Mouse (Mus musculus) testis, adult 10 weeks (tissue): ENCODE measurements around the gene Ddt. TPM values are rescaled to one million over a fixed set of nuclear protein-coding genes. Genes with fewer than 3 reads are reported as not detected.

Experiments
- polyA plus RNA-seq: library from polyadenylated mRNA; stranded (reverse); fragments of 350-450 nt; fragmentation: Illumina TruSeq; extraction: RNeasy Lipid Tissue Mini Kit (QIAGEN cat#74804); gene quantifications from one replicate; pipeline ENCODE4 v1.2.3, GENCODE M21; 2014; ENCODE audit warnings: low read depth, low replicate concordance

Ddt gene
- 13.7 TPM for polyA plus RNA-seq

DNA sequence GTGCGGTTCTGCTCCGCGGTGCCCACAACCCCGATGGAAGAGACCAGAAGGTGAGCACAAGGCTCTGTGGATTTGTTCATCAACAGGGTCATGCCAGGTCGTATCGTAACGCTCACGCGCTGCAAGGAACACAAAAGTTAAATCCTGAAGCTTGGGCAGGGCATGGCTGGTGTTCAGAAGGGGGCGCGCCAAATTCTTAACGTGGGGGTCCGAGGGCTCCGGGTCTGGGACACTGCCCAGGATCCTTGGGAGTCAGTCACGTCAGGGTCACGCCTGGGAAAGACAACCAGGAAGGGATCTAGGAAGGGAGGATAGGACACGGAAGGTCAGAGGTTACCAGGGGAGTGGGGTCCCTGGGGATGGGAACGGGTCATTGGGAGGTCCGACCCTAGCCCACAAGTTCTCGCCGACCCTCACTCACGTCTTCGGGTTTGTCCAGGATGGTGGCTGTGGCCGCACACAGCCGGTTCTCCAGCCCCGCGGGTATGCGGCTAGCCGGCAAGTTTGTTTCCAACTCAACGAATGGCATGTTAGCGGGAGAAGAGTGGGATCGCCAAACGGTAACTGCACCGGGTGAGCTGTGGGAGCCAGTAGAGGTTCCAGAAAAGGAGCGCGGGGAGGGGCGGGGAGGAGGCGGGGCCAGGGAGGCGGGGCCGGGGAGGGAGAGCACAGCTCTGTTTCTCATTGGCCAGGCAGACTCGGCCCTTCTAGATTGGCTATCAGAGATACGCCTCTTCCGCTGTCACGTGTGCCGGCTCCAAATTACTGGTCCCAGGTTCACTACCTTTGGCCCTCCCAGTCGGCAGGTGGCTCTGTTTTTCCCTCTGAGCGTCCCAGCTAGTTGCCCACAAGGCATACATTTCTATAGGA, at the start of gene Ddt:
Gene Ddt, minus strand, starts transcription at position 620 of the 870 bp plus-strand sequence.

DNA sequence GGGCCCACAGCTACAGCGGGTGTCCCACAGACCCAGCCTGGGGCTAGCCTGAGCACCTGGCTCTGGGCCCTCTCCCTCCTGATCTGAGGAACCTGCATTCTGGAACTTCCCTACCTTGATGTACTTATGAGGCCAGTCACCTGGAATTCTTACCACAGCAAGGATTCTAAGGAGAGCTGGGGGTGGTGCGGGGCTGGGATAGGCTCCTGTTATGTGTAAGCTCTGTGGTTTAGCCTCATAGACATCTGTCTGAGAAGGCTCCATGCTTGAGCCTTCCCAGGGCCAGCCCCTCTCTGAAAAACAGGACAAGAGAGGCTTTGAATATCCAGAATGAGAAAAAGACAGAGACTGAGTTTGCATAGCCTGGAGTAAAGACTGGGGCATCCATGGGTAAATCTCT, 49.2 kb upstream of the Ddt start, which contains the start of gene Gstt4:
Gene Gstt4, minus strand, starts transcription at position 101 of the 400 bp plus-strand sequence.

DNA sequence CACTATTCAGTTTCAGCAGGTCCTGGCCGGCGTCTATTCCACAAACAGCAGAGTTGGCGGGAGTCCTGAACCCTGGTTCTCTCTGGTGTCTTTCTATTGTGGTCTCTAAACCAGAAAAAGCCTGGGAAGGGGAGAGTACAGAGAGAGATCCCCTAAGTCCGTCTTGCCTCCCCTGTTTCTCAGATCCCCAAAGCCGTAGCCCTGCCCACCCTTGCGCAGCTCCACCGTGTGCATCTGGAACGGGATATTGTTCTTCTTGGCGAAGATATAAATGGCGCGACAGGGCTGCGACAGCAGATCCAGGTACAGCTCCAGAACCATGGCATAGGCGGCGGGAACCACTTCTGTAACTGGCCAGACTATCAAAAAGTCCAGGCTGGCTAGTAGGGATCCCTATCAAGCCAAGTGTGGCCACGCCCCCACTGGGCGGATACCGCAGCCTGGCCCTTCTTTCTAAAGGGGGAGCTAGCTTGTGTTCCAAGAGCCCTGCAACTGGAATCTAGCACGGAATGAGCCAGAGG, 25.0 kb upstream of the Ddt start, which contains the start of gene Gstt1:
Gene Gstt1, minus strand, starts transcription at position 409 of the 521 bp plus-strand sequence.

DNA sequence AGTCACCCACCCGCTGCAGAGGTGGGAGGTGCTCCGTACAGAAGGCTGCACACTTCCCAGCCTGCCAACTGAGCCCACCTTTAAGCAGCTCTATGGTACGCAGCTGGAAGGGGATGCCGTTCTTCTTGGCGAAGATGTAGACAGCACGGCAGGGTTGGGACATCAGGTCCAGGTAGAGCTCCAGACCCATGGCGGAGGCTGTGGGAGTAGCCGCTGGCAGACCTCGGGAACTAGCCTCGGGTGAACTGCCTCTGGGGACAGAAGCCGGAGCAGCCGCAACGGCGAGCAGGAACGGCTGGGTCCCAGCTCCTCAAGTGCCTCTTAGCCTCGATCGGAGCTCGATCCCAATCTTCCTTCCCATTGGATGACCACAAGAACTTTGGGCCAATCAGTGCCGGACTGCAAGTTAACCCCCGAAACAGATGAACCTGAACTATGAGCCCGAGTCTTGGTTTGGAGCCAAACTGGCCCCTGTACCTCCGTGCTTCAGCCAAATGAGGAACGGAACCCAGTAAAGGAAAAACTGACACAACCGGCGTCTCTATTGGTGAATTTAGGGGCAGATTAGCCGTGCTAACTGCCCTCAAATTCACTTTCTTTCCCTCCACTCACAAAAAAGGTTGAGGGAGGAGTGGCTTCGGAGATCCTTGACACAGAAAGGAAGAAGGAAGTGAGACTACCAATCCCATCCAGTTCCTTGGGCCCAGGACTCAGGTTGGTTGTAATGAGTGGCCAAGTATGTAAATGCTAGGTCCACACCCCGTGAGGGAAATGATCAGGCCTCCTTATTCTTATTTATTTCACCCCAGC, 7.8 kb upstream of the Ddt start, which contains the start of the genes Gm20441 and Gstt3:
Gene Gm20441, minus strand, starts transcription at position 186 of the 810 bp plus-strand sequence.
Gene Gstt3, minus strand, starts transcription at position 646 of the 810 bp plus-strand sequence.

DNA sequence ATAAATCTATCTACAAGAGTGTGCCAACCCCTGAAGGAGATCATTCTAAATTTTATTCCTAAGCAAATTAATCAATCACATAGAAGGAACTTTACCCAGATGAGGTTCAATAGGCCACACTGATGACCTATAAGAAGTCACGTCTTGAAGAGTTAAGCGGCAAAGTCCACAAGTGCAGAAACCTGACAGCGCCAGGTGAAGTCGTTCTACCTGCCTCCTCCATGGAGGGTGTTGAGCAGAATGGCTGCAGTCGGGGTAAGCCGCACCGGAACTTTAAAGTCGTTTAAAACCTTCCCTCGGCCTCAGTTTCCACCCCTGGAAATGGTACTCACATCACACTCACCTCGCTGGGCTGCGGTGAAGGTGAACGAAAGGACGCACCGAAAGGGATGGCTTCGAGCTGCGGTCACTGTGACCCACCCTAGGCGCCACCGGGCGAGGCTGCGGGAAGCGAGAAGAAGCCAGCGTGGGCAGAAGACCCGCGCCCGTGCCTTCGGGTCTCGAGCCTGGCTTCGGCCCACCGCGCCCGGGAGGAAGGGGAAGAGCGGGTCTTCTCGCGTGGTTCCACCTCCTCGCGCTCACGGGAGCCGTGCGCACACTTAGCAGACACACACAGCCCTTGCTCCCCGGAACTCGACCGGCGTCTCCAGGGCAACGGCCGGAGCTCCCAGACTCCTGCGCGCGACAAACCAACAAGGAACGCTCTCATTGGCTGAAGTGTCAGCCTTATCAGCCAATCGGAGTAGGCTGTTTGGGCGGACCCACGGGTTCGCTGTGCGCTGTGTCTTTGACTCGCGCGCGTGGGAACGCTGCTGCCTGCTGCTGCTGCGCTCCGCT, 9.3 kb downstream of the Ddt start, which contains the start of gene Cabin1:
Gene Cabin1, minus strand, starts transcription at position 660 of the 837 bp plus-strand sequence.

Other genes starting within 250 kb of the Ddt start
- 0.98 TPM for gene Lrrc75b, start 213.1 kb downstream of the Ddt start, polyA plus RNA-seq
- gene Ggt1, start 211.8 kb downstream of the Ddt start, polyA plus RNA-seq = not detected
- gene Ggt5, start 184.1 kb downstream of the Ddt start, polyA plus RNA-seq = 0.18 TPM
- gene Susd2, start 129.4 kb downstream of the Ddt start, polyA plus RNA-seq = 0.55 TPM
- 3.8 TPM for gene Cabin1, start 9.1 kb downstream of the Ddt start, polyA plus RNA-seq
- not detected for gene Gm20441, start 7.5 kb upstream of the Ddt start, polyA plus RNA-seq
- gene Gstt3, start 8.0 kb upstream of the Ddt start, polyA plus RNA-seq = 16.1 TPM
- 0.70 TPM for gene Gstt1, start 25.2 kb upstream of the Ddt start, polyA plus RNA-seq
- 296 TPM for gene Gstt4, start 49.1 kb upstream of the Ddt start, polyA plus RNA-seq
- gene Gstt2, start 64.0 kb upstream of the Ddt start, polyA plus RNA-seq = 77.7 TPM
- gene Mif, start 86.8 kb upstream of the Ddt start, polyA plus RNA-seq = not detected
- 1.5 TPM for gene Derl3, start 120.0 kb upstream of the Ddt start, polyA plus RNA-seq
- 15.9 TPM for gene Smarcb1, start 148.2 kb upstream of the Ddt start, polyA plus RNA-seq
- gene Chchd10, start 159.7 kb upstream of the Ddt start, polyA plus RNA-seq = 5.2 TPM
- gene Mmp11, start 163.1 kb upstream of the Ddt start, polyA plus RNA-seq = 2.2 TPM
- gene Gm867, start 167.3 kb upstream of the Ddt start, polyA plus RNA-seq = 0.69 TPM
- not detected for gene Vpreb3, start 169.6 kb upstream of the Ddt start, polyA plus RNA-seq
- 6.6 TPM for gene Gm5134, start 181.1 kb upstream of the Ddt start, polyA plus RNA-seq